Mouse (Mus musculus) adrenal gland, postnatal 4 days (tissue): ENCODE measurements at regions not wholly inside any gene's neighbourhood (a gene's known extent, or its start where the extent isn't known, plus 50 kb on each side); places are given as distances from the start of the nearest gene placed in this dataset.

Experiments
- DNase-seq, 2 experiments: peaks; one replicate each; pipeline ENCODE4 v3.0.0; 2021 to 2022; ENCODE audit warnings: low spot score in 2 of 2, mixed read lengths in 2 of 2

DNA sequence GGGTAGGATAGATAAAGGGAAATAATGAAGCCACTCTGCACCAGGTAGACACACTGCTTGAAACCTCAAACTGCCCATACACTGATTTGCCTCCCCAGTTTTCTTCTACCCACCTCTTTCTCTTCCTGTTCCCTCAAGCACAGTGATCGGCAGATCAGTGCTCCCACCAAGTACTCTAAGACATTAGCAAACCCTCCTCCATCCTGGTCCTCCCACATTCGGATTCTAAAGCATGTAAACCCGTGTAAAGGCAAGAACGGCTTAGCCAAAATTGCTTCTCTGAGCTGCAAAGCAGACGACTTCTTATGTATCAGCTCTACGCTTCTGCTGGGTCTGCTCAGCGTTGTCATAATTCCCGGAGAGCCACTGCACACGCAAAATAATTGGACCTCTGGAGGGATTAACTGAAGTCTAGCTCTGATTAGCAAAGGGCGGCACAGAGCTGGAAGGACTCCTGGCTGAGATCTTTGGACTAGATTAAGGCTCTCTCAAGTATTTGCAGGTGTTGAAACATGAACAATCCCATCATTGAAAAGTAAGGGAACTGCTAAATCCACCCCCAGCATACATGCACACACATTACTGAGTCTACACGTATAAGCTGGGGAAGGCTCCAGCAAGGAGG is 67.2 kb downstream of the Mtx3 start:
- DNase-seq, result no peak

DNA sequence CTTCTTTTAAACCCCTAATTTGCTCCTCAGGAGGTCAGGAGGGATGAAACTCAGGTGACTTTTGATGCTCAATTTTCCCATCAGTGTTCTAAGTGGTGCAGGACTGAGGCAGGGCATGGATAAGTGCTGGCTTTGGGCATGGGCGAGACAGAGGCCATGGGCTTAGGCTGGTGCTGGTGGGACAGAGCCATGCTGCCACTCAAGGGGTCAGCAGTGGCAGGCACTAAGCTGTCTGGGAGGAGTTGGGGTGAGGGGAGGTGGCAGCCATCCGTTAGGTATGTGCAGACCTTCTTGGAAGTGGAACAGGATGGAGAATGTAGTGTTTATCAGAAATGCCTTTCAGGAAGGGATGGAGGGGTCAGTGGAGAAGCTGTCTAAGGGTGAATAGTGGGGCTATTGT is 68.1 kb downstream of the Mtx3 start:
- no peak for DNase-seq

DNA sequence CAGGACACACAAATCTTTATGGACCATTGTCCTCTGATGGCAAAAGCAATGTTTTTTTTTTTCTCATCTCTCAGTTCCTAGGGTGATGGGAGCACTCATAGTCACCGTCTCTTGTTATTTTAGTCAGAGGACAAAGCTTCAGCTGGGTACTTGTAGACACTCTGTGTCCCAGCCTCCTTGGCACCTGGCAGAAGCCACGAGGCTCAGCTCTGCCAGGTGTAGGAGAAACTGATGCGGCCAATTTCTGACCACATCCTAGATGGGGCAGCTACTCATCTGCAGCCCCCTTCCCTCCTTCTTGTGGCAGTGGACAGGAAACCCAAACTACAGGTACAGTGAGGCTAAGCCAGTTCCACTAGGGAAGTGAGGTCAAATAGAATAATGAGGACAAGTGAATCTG is 70.1 kb downstream of the Mtx3 start:
- no peak for DNase-seq

DNA sequence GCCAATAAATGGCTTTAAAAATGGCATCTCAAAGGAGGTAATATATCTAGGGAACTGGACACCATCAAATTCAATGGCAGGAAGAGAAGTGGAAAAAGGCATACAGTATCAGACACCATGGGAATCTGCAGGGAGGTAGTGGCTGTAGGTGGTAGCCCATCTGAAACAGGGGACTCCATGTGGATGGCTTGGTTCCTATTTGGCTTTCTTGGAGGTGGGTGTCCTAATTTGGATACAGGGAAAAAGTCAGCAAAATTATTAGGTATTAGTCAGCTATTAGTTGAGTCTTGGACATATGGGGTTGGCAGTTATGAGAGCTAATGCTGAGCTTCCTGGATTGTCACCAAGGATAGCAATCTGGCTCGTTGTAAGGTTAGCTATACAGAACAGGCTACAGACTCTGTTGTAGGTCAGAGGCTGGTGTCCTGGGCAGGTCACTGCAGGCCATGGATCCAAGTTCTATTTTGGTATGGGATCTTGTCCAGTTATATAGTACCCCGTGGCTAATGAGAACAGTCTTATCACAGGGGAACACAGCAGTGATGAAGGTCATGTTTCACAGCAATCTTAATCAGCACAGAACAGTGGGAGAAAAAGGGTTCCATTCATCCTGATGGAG is 70.8 kb downstream of the Mtx3 start:
- DNase-seq, result no peak

DNA sequence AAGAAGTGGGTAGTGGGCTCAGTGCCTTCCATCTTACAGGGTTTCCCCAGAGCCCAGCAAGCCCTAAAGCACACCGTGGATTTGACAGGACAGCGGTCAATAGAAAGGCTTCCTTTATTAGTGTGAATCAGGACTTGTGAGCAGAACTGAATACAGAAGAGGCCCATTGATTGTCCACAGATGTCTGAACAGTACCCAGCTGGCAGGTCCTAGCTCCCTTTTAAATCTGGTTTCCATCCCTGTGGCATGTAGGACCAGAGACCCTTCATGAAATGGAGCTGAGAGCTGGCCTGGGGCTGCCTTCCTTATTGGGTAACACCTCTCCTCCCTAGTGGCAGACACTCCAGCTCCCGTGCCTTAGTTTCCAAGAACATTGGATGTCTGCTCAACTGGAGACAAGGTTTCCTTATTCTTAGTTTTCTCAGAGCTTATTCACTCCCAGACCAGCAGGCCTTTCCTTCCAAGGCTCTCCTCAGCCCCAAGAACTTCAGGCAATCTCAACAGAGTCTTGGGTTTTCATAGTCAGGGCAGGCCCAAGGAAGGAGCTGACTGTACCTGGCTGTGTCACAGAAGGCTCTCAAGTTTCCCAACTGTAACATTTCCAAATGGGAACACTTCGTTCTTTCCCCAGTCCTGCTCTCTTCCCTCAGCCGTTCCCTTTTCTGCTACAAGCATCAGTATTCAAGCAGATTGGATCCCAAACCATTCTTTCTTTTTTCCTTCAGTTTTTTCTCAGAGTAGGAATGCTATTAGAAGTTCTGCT is 71.6 kb downstream of the Mtx3 start:
- no peak for DNase-seq

DNA sequence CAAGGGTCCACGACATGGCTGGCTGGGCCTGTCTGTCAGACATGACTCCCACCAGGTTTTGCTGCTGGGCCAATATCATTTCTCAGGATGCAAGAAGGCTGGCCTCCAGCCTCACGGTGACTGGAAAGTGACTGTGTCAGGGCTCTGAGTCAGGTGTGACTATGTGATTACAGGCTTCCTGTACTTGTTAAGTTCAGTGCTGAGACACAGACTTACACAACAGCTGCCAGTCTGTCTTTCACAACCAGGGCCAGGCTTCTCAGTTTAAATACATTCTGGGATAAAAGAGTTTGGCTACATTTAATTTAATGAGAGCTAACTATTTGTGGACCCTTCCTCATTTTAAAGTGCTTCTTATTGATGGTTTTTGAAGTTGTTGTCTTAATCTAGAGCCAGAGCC is 75.3 kb downstream of the Mtx3 start:
- DNase-seq, result no peak

DNA sequence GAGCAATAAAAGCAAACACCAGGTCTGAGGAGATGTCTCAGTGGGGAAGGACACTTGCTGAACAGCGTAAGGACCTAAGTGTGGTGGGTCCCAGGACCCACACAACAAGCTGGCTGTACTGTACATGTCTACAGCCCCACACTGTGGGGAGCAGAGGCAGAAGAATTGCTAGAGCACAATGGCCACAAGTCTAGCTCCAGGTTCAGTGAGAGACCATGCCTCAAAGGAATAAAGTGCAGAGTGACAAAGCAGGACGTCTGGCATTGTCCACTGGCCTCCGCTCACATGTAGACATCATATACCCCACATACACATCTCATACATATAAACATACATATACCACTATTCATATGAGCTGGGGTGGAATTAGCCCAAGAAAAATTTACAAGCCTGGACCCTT is 77.4 kb downstream of the Mtx3 start:
- no peak for DNase-seq

DNA sequence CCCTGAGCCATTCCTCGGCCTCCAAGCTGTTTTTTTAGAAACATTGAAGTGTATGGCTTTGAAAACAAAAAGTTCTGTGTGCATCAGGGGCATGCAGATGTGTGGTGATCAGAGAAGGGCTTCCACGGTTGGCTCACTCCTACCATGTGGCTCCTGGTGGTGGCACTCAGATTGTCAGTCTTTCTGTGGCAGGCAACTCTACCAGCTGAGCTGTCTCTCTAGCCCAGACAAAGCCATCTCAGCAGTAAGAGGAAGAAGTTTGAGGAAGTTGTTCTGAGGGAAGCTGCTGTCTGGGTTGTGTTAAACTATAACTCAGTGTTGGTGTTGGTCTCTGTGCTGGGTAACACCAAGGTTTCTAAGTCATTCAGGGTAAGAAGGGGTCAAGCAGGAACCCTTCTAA is 78.9 kb downstream of the Mtx3 start:
- DNase-seq, result no peak

DNA sequence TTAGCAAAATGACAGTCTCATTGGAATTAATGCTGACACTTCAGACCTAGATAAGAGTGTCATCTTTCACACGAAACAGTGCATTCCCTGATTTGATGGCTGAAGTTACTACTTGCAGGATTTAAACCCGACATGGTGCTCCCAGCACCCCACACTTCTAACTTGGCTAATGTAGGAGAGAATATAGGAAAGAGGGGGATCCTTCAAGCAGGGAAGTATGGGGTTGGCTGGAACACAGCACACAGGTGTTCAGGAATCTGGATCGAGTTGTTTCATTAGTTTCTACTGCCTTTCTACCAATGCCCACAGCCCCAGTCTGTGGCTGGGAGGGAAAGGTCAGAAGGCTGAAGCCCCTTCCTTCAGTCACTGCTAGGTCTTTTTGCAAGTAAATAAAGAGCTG is 79.5 kb downstream of the Mtx3 start:
- DNase-seq, result no peak

DNA sequence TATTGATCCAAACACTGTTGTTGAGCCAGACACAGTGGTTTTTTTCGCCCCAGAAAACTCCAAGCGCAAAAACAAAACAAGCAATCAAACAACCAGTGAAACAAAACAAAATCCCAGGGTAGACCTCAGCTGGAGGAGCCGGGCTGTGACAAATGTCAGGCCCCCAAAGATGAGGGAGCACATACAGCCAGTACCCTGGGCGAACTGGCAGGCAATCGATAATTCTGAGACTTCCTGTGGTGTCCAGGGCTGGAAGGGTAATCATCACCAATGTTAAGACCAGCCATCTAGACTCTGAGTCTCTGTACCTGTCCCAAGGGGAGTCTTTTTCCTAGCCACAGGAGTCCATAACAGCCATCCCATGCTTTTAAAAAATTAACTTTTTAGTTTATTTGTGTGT is 80.6 kb downstream of the Mtx3 start:
- DNase-seq, result no peak

DNA sequence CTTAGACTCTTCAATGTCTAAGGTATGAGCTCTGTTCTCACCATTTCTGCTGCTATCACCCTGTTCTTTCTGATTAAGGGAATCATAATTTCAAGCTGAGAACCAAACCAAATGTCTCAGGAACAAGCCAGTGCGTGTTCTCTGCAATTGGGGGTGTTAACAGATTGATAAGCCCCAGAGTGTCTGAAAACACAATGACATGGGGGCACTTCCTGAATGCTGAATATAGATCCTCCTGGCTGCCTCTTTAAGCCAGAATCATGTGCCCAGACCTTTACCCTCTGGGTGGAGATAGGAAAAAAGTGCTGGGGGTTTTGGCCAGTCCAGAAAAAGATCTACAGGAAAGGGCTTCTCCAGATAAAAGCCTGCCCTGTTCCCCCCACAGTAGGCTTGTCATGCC is 84.0 kb downstream of the Mtx3 start:
- no peak for DNase-seq

DNA sequence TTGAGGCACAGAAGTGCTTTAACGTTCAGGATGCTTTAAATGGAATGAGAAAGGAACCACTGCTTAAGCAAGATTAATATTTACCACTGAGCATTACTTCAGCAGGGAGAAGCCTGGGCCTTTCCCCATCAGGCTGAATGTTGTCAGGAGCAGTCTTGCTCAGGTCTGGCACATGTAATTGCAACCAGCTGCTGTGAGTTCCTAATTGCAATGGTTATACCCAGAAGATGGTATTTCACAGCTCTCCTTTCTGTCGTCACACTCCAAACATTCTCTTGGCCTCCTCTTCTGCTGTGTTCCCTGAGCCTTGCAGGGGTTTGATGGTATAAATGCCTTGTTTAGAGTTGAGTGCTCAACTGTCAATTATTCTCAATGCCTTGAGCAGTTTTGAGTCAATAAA is 87.1 kb downstream of the Mtx3 start:
- DNase-seq, result no peak

DNA sequence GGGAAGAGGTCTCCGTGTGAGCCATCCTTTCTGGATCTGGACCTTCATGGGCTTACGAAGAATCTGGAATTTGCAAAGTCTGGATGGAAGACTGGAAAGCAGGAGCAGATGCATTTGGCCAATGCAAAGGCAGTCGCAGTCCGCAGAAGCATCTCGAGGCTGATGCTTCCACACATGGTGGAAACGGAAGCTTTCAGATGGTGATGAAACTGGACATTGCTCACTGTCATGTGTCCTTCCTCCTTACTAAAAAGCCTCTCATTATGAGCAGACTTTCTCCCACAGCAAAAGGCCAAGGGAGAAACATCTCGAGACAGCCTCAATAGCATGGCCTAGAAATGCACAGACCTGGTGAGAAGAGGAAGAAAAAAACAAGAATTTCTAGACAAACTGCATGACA is 94.5 kb downstream of the Mtx3 start:
- no peak for DNase-seq

DNA sequence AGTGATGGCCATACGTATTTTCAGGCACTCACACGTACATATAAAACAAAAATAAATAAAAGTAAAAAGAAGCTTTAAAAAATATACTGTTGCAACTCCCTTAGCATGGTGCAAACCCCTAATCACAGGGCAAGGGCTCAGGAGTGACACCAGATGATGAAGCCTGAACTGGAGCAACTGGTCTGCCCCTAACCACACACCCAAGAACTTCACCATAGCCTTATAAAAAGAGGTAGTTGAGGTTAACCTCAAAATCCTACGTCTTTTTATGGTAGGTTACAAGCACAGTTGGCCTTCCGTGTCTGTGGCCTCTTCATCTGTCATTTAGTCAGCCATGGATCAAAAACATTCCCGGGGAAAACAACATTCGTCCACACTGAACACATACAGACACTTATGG is 96.0 kb downstream of the Mtx3 start:
- DNase-seq, result no peak

DNA sequence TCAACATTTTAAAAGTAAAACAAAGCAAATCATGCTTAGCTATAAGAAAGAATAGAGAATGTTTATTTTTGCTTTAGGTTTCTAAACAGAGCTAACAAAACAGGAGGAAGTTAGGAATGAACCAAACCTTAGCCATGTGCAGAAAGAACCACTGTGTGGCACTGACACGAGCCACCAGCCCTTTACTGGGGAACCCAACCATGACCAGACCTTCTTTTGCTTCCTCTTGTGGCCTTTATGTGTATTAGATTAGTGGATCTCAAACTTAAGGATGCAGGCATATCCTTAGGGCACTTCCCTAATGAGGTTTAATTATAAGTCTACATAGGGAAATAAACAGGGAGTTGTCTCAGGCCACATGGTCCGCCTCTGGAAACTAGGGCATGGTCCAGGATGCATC is 104.0 kb downstream of the Mtx3 start:
- no peak for DNase-seq

DNA sequence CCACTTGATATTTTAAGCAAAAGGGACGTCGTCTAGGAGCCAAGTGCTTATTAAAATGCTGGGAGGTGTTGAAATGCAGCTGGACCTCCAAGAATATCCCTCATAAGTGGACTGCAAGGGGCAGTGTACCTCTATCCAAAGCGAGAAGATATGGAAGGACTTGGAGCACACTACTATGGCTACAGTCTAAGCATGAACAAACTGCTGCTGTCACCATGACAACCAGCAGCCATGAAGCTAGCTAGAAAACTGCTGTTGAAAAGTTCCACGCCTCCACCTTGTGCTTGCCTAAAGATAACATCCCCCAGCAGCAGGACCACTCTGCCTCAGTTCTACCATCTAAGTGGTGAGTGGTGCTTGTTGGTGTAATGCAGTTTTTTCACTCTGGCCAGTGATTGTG is 115.5 kb downstream of the Mtx3 start:
- DNase-seq, result no peak

DNA sequence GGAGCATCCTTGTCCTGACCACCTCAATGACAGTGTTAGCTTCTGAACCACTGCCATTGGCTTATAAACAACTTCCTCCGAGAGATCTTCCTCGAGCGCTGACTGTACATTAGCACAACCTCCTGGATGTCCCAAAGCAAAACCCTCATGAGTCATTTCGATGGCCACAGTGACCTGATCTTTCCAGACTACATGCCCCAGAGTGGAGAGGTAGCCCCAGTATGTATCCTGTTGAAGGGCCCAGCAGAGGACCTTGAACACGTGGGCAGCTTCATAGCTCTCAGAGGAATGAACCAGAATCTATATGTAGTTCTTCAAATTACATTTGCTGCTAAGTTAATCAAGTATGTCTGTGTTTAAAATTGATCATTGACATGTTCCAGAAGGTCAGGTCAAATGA is 118.1 kb downstream of the Mtx3 start:
- DNase-seq, result no peak

DNA sequence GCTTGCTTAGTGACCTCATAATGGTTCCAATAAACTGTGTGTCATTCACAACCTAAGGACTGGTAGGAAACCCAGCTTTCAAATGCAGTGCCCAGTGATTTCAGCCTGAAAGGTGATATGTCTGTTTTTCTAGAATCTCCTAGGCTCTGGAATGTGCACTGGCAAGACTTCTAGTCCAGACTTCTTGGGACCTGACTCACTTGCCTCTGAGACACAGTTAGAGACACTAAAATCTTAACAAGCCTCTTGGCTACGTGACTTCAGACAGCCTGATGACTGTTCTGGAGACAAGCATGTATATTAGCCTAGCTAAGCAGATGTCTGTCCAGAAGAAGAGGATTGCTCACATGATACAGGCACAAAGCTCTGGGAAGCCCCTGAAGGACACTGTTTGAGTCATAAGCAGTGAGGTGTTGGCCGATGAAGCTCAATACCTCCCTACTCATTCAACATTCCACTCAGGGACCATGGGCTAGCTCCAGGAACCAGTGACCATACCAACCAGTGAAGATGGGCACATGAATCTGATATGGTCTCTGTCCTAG is 118.9 kb downstream of the Mtx3 start:
- no peak for DNase-seq

DNA sequence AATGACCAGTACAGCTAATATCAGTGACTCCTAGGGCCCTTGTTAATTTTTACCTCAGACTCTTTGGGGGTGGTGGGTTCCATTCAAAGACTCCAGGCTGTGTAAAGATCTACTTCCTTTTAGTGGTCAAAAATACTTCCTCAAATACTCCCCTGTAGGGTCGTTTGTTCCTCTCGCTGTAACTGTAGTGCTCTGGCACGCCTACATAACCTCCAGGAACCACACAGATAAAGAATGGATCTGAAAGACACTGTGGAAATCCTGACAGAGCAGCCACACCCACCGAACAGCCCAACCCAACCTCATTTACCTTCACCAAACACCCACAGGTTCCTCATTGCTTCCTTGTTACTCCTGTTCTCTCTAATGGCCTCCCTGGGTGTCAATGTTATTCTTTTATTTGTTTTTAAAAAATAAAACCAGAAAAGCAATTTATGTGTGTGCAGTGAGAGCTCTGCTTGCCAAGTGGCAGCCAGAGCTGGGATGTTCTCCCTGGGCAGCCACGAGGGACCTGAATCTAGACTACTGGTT is 119.7 kb downstream of the Mtx3 start:
- DNase-seq, result no peak

DNA sequence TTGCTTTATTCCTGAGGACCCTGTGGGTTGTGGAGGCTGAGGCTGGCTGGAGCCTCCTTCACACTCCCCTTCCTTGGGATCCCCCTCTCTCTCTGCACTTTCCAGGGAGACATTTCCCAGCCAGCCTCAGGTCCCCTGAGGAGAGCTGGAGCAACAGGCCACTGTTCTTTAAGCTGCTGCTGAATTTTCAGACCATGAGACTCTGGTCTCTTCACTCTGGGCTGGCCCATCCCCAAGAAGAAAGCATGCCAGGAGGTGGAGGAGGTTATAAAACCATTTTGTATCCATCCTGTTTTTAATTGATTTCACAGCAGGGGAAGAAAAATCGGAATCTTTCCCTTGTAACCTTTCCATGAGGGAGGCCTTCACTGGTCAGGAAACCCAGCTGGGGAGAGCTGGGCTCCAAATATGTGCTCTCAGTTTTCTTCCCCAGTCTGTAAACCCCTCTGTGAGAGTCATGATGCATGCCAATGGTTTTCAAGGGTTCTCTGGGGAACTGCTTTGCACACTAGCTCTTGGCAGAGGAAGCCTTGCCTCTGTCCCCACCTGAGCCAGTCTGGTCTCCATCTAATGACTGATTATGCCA is 122.6 kb downstream of the Mtx3 start:
- no peak for DNase-seq

DNA sequence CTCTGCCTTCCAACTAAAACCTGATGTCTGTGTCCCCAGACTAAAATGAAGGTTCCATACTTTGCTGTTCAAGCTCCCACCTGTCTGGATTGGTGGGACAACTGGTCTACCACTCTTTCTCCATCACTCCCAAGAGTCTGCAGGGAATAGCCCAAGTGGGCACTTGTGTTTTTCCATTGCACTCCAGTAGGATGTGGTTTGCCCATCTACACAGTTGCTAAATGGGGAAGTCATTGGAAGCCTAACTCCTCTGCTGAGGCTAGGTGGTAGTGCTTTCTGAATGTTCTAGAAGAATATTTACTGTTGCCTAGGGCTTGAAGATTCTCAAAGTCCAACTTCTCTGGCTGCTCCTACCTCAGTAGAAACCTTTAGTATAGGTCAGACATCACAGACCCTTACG is 125.0 kb downstream of the Mtx3 start:
- no peak for DNase-seq

DNA sequence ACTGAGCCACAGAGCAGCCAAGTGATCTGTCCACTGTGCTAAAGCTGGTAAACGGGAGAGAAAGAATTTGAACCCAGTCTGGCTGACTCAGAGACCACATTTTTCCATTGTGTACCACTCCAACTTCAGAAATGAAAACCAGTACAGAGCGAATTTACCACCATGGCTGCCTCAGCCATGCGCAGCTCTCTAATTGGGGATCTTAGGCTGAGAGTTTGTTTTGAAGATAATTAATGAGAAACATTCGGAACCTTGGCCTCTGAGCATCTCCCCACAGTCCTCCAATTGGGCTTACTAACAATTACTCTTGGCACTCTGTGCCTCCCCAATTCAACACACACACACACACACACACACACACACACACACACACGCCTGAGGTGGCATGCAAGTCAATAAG is 128.3 kb downstream of the Mtx3 start:
- no peak for DNase-seq
